Mouse (Mus musculus): Measurements from ENCODE around the gene Agap1.

The Agap1 gene

DNA sequence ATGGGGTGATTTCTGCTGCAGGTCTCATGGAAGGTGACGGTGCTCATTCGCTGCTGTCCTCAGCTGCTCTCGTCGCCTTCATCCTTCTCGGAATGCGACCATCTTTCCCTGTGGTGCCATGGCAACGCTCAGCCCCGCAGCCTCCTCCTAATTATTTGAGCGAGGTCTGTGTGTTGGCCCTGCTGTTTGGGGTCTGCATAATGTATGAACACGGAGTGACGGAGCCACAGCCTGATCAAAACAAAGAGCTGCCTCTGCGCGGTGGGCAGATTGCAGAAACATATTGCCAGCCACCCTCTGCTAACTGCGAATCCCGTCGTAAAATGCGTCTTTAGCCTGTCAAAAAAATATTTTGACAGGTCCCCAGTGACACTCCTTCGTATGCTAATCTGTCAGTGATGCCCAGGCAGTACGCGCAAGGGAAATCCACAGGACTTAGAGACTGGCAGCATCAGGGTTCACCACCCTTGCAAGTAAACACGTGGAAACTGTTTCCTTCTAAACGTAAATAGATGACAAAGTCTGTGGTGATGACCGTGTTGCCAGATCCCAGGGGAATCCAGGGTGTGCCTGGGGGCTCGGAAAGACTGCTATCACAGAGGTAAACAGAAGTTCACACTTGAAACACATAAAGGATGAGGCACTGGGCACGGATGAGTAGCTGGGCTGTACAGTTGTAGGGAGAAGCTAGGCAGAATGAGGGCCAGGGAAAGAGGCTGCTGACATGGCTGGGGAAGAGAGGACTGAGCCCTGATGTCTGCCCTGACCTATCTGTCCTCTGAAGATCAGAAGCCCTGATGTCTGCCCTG is 95.7 kb downstream of the Agap1 start:
- no peak for DNase-seq

DNA sequence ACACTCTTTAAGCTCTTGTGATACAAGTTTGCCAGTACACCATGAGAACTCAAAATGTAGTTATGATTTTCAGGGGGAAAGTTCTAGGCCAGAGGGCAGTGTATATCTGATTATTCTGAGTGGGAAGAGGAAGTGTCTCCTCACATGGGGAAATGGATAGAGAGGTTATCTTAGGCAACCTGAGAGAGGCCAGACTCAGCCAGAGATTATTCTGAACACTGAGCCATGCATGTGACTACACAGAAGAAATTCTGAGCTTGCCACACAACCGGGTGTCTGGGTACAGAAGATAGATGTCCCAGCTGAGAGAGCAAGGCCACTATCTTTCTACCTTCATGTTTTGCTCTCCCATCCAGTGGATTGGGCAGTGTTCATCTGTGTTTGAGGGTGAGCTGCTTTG is 97.9 kb downstream of the Agap1 start:
- no peak for DNase-seq

DNA sequence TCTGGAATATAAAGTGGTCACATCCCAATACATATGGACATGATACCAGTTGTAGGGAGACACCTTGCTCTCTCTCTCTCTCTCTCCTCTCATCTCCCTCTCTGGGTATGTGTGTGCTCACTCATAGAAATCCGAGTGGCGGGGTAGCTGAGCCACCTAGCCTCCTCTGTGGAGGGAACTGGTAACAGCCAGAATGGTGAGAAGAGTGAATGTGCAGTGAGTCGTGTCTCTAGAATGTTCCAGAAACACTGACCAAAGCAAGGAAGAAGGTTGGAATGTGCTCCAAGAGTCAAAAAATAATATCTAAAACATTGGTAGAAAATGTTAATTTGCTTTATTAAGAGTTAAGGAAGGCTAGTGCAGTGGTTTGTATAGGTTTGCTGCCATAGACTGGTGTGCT is 99.2 kb downstream of the Agap1 start:
- no peak for DNase-seq

DNA sequence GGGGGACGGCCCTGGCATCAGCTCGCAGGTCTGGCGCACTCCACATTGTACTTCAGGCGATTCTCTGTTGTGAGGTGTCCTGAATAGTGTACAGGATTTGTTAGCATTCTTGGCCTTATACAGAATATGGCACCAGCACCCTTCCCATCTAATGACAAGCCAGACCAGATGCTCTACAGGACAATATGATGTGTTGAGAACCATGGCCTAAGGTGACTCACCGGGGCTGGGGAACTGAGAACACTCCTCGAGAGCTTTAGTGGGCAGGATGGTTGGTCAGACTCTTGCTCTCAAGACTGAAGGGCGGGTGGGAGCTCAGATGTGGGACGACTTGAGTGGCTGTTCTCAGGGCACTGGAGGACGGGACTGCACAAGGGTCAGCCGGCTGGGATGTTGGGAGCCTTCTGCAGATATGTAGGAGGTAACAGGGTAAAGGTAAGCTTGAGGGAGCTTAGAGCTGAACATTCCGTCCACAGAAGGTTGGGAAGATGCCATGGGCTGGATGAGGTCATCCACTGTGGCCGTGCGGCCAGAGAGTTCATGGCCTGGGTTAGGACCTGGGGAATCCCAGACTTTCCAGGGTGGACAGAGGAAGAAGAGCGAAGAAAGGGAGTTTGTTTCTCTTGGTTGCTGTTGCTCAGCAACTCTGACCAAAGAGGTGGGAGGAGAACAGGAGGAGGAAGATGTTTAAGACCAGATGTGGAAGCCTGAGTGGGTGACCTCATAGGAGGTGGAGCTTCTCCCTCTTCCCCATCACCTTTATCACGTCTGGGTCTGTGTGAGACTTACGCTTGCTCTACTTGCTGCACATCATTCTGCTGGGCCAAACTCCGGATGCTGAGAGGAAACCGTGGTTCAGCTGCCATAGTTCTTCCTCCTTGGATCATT is 100.6 kb downstream of the Agap1 start:
- no peak for DNase-seq

DNA sequence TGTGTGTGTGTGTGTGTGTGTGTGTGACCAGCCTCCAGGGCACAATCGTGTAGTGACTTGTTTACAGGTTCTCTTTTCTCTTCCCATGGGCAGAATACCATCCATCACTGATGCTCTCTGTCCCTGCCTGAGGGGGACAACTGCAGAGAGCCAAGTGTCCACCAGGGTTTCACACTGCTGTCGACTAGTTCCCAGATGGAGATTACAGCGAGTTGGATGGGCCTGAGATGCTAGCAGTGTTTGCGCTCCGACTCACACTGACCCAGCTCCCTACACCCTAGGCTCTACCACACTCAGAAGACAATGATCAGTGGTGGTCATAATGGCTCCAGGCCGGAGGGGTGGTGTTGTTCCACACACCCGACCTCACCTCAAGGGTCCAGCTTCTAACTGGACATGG is 101.4 kb downstream of the Agap1 start:
- peak; percentile 60 for DNase-seq

DNA sequence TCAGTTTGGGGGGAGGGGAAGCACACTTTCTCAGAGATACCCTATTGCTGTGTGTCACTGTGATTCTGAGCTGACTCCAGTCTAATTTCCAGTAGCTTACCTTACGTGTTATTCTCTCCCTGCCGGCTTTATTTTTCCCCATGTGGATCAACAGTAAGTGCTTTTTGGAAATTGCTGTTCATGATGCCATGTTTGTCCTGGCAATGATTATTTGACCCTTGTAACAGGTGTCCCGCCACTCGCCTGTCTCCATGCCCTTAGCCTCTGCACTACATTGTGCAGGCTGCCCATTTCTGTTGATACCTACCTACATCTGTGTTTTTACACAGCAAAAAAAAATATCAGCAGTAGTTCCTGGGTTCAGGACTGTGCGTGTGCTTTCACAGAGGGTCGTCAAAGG is 102.8 kb downstream of the Agap1 start:
- DNase-seq = no peak

DNA sequence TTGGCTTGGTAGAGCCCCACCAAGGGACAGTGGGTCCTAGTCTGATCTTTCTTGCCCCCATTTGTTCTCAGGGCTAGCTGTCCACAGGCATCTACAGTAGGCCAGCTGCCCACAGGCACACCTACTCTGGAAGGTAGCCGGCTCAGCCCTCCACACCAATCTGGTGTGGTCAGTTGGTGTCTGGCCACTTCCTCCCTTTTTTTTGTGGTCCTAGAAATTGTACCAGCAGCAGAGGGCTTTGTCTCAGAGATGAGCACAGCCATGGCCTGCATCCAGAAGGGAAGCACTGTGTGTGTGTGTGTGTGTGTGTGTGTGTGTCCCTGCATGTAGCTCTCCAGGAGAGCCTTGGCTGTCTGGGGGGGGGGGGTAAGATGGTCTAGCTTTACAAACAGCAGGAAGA is 103.5 kb downstream of the Agap1 start:
- peak; percentile 63 for DNase-seq

DNA sequence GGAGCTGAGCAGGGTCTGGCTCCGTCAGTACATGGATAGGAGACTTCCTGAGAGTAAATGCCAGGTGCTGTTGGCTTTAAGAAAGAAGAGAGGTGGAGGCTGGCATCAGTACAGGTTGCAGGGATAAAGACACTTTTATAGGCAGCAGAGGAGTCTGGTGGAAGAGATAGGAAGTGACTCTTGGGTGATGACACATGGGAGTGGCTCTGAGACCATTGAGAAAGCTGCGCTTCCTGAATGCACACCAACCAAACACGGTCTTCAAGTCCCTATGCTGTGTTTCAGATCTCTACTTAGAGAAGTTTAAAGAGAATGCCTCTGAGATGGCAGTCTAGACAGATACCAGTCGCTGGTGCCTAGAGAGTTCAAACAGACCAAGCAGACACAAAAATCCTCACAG is 108.8 kb downstream of the Agap1 start:
- no peak for DNase-seq

DNA sequence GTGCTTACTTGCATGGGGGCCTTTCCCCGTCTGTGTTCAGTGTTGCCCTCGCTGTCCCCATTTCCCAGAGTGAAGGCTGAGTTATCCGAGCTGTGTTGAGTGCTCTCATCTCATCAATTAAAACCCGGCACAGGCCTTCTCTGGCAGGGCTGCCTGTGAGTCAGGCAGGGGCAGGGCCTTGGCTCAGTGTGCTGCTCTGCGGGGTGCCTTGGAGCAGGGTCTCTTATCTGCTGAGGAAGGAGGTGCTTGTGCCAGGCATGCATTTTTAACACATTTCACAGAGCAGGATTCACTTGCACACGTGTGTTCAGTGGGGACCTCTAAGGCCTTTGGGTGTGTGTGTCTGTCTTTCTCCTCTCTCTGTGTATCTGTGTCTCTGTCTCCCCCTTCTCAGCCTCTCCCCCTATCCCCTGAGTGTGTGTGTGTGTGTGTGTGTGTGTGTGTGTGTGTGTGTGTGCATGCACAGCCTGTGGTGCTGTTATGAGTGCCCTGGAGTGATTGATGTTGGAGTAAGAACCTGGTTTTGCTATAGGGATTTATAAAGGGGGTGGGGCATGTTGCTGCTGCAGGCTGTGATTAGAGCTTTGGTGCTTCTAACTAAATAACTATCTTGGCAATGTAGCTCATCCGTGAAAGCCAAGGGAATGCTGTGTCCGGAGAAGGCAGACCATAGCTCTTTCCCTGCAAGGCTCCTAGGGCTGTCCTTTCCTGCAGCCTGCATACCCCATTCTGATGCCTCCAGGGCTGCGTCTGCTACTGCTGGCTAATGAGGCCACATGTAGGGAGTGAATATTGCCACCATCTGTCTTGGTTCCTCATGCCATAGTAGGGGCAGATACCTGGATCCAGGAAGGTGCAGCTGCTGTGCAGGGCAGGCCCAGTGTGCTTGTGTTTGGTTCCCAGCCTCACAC is 112.2 kb downstream of the Agap1 start:
- DNase-seq = peak; percentile 54

DNA sequence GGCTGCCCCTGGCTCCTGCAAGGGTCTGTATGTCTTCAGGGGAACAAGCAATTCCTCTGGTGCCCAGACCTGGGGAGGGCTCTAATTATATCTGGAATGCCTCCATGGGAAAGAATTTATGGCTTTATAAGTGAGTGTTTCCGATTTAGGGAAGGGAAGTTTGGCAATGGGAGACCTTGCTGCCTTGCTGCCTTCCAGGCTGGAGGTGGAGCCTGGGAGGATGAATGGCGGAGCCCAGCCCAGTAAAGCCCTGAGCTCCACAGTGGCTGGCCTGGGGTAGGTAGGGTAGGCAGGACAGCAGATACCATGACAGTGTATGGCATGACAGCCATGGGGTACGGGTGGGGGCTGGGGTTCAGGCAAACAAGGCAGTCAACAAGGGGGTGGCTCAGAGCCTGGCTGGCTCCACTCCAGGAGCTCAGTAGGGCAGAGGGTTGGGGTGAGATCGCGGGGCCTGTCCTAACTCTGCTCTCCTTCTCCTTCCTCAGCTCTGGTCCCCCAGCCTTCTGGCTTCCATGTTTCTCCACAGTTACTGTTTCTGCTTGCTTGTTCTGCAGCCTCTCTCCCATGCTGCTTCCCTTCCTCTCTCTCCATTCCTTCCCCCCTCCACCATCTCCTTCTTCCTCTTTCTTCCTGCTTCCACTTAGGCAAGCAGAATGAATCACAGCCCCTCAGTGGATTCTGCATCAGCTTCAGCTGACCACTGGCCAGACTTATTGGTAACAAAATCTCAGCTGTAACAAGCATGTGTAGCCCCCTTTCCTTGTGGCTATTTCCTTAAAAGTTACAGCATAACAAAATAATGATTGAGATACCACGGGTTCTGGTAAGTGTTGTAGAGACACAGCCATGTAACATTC is 114.2 kb downstream of the Agap1 start:
- peak; percentile 34 for DNase-seq

DNA sequence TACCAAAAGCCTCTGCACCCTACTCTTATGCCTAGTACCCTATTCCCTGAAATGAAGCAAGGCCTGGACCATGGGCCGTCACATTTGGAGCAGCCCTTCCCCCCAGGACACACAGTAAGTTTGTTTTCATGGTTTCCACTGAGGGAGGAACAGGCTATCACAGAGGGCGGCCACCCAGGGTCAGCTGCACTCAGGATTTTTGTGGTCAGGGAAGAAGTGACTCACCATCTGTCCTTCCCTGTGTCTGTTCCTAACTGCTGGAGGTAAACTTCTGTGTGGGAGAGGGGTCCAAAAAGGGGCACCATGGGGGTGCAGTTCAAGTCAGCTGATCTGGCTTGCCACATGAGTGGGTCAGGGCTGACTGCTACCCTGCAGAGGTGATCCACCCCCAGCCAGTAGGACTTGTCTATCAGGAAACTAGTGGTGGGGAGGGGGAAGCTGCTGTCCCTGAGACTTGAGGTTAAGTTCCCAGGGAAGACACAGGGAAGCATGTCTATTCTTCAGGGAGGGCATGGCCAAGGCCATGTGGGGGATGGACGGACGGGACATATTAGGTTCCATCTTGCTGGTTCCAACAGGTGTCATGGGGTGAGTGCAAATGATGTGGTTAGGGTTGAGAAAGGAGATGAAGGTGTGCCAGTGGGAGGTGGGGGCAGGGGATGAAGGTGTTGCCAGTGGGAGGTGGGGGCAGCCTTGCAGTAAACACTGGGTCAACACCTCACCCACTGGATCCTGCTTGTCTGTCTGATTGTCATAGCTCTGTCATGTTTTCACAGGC is 116.1 kb downstream of the Agap1 start:
- DNase-seq = peak; percentile 31

DNA sequence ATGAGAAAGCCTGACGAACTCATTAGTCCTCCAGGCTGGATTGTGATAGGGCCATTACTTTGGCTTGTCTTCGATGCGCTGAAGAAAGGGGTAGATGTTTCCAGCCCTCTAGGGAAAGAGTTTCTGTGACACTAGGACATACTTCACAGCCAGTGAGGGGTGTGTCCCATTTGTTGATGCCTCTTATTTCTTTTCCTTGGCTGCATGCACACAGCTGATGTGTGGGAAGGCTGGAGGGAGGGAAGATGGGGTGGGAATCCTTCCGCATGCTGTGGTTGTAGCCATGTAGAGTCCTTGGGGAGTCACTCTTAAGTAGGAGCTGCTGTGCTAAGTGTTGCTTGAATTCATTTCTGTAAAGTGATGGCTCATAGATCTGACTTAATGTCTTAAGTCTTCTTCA is 118.9 kb downstream of the Agap1 start:
- no peak for DNase-seq

DNA sequence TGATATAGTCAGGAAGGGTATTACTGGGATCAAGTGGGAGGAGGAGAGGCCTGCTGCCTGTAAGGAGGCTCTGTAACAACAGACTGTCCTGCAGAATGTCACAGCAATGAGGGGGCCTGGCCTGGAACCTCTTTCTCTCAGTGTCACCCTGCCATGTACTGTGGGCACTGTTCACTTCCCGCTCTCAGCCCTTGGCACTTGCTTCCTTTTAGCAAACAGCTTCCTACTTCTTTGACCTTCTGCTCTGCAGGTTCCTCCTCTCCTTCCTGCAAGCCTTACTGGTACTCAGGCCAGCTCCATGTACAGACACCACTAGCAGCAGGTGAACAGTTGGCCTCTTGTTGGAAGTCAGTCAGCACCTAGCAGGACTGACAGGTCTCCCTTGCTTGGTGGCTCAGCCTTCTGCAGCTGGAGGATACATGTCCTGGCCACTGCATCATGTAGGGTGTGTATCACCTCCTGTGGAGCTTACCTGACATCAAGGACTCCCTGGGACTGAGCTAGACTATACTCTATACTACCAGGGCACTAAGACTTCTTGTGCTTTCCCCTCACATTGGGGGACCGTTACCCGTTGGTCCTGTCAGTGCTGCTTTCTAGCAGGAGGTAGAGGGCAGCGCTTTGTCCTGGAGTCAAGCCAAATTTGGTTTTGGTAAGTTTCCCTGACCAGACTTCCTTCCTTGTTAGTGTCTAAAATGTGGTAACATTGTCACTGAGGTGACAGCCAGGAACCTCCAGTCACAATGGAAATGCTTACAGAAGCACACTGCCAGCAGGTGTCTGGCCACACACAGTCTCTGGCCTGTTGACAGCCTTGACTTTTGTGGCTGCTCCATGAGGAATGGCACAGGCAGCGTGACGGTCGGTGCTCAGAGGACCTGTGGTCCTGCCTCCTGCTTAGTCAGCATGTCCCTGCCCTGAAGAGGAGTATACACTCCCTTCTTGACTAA is 120.6 kb downstream of the Agap1 start:
- DNase-seq = peak; percentile 68

DNA sequence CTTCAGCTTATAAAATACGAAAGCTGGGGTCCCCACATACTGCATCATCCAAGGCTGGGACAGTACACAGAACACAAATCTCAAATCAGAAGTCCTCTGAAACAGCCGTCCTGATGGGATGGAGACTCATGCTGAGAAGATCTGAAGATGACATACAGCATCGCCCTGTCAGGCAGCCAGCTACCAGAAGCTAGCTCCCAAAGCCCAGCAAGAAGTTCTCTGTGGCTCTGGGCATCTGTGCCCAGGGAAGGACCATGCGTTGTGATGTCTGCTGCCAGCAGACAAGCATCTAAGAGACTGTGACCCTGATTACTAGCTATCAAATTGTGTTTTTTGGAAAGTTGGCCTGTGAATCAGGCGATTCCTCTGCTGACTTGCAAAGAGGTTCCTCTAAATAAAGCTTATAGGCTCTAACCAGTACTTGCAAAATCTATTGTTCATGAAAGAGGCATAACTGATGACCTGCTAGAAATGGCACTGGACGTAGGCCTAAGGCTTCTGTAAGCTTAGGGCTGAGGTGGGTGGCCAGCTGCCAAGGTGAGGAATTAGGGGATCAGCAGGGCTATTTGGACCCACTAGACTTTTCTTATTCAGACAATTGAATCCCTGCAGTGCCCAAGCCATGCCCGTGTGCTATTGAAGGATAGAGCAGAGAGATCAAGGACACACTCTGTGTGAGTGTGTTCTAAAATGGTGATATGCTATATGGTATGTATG is 121.7 kb downstream of the Agap1 start:
- DNase-seq = peak; percentile 66

DNA sequence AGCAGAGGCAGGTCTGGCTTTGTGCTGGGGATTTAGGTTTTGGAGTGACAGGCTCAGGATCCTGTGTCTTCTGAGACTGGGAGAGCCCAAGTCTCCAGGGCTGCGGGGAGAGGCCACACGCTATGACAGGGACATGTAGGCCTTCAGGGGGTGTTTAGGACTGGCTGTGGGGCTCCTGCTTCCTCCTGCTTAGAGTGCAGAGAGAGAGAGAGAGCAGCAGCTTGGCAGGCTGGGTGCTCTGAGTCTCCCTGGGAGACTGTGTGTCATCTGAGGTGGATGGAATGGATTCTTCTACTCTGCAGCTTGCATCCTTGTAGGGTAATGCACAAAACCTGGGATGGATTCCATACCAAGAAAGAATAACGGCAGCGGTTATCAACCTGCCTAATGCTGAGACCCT is 122.4 kb downstream of the Agap1 start:
- DNase-seq = peak; percentile 76

DNA sequence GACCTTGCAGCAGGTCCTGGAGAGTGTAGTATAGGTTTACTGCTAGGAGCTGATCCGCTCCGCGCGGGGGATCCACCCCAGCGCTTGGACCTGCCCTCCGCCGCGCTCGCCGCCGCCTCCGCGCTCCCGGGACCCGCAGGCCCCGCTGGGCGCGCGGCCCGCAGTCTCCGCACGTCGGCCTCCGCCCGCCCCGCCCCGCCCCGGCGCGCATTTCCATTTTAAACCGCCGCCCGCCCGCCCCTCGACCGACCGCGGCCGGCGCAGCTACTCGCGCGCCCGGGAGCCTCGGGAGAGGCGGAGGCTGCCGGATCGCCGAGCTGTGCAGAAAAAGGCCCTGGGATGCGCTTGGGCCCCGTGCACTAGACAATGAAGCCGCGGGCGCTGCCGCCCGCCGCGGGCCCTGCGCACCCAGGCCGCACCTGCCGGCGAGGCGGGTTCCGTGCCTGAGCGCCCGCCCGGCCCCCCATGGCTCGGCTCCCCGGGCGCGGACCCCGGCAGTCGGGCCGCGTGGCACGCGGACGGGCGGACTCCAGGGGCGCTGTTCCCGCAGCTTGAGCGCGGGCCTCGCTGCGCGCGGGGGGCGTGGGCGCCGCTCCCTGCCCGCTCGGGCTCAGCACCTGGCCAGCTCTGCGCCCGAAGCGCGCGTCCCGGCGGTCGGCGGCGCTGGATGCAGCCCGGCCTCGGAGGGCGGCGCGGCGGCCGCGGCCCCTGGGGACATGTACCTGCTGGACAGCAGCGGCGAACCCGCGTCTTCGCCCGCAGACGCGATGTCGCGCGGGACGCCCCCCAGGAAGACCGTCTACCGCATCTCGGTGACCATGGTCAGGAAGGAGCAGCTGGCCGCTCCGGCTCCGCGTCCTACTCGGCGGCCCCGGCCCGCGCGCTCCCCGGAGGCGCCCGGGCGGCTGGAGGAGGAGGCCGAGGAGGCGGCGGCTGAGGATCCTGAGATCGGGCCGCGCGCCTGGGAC is 125.7 kb downstream of the Agap1 start:
- peak; percentile 88 for DNase-seq

DNA sequence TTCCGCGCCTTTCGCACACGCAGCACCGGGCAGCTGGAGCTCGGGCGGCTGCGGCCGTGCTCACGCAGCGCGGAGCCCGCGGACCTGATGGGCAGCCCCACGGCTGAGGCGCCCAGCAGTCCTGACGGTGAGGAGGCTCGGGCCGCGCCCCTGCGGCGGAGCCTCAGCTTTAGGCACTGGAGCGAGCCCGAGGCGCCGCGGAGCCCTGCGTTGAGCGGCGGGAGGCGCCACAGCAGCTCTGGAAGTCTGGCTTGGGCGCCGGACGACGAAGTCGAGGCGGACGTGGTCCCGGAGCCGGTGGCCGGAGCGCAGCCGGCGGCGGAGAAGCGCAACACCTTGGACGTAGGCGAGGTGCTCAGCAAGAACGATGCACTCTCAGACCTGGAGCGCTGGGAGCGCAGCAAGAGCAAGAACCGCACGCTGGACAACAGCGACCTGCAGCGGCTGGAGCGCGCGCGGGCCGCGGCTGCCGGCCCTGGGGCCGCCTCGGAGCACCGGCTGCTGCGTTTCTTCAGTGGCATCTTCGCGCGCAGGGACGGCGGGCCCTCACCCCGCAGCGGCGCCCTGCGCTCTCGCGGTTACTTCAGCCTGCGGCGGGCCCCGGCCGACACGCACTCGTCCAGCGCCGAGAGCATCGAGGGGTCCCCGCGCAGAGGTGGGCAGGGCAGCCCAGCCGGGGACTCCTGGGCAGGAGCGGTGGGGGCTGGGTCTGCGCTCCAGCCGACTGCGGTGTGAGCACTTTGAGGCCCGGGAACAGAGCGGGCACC is 126.6 kb downstream of the Agap1 start:
- peak; percentile 73 for DNase-seq
